Mouse (Mus musculus): ENCODE data around the gene Pln.

Gene Pln

DNA sequence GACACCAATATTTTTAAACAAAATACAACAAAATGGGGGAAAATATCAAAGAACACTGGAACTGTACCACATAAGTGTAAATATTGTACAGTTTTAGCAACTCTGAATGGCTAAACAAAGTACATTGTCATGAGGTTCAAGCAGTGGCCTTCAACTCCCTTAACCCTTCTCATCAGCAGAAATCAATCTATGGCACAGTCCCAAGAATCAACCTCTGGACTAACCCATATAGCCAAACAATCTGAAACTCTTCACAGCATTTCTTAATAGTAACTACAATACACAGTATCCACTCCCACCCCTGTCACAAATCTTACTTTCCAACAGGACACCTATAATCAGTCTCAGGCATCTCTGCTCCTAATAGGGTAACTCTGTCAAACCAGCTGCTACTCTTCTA lies 26.8 kb downstream of the Pln start:
- no peak for DNase-seq (ENCODE audit: low read depth, low spot score)

DNA sequence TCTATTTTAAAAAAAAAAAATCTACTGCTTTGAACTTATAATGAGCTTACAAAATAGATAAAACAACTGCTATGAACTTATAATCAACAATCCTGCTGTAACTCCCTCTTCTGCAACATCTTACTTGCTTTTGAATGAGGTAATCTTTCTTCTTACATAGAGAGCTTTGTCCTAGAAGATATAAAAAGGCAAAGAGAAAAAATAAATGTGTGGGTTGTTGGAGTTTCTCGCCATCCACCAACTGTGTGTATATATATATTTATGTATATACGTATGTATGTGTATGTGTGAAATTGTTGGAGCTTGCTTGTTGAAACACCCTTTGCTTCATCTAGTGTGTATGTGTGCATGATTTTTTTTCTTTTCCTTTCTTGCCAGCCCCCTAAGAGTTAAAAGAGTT lies 29.8 kb downstream of the Pln start:
- no peak for DNase-seq (ENCODE audit: low read depth, low spot score)

DNA sequence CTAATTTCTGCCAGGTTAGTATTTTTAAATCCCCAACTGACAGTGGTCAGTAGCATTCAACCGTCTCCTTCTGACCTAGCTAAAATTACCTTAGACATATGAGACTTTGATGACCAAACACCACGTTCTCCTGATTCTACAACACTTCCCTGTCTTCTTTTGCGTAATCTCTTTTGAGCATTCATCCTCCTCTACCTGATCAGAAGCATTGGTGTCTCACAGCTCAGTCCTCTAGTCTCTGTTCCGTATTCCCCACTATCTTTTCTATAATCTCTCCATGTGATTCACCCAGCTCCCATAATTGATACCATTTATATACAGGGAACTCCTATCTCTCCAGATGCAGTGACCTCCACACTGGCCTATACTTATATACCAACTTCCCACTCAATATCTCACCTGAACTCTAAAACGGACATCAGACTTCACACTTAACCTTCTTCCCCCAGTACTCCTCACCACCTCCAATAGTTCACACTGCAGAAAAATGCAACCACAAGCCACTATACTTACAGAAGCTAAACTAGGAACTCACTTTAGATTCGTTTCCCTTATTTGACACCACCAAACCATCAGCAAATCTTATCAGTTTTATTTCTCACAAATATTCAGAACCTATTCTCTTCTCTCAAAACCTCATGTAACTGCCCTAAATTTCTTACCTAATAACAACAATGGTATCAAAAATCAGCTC lies 36.6 kb downstream of the Pln start:
- DNase-seq (ENCODE audit: low read depth, low spot score), result peak; percentile 68

DNA sequence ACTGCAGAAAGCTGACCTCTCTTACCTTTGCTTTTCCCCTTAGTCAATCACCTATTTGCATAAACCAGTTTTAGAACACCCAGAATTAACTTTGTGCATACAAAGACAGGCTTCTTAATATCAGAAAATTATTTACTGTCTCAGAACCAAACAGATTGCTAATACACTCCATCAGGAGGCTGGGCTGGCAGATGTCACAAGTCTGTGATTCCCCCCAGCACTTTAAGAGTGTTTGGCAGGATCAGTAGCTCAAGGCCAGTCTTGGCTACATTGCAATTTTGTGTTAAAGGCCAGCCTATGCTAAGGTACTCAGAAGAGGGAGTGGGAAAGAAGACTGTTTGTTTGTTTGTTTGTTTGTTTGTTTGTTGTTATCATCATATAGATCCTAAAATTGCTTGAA lies 39.6 kb downstream of the Pln start:
- peak; percentile 64 for DNase-seq (ENCODE audit: low read depth, low spot score)

DNA sequence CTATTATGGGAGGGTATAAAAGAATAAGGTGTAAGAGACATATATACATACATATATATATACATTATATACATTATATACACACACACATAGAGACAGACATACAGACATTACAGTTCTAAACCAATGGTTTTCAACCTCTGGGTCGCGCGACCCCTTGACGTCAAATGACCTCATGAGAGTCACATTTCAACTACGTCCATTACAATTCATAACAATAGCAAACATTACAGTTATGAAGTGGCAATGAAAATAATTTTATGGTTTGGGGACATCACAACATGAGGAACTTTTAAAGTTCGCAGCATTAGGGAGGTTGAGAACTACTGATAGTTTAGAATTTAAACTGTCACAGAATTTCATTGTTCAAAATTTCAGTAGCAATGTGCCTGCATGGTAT lies 40.8 kb downstream of the Pln start:
- DNase-seq (ENCODE audit: low read depth, low spot score), result no peak

DNA sequence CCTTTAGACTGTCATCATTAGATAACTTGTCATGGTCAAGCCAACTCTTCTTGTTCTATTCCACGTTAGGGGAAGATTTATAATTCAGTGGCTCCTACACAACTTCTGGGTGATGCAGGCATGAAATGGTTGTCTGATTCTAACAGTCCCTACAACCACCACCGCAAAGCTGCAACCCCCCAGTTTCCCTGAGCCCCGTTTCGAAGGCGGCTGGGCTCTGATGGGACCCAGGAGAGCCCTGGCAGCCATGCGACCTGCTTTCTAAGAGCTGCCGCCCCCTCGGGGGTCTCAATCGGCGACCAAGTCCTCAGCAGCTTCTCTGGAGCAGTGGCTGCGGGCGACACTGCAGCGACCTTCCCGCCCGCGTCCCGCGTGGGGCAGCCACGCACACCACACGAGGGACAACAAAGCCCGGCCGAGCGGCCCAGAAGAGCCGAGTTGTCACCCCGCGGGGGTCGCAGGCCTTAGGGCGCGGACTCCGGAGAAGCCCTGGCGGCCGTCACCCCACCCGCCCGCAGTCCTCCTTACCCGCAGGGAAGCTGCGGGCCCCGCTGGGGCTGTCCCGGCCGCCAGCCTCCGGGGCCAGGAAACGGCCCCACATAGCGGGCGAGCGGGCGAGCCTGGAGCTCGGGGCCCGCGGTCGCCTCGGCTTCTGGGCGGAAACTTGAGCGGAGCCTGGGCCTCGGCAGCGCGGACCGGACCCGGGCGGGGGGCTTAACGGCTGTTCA lies 41.7 kb downstream of the Pln start:
- DNase-seq (ENCODE audit: low read depth, low spot score), result peak; percentile 74

DNA sequence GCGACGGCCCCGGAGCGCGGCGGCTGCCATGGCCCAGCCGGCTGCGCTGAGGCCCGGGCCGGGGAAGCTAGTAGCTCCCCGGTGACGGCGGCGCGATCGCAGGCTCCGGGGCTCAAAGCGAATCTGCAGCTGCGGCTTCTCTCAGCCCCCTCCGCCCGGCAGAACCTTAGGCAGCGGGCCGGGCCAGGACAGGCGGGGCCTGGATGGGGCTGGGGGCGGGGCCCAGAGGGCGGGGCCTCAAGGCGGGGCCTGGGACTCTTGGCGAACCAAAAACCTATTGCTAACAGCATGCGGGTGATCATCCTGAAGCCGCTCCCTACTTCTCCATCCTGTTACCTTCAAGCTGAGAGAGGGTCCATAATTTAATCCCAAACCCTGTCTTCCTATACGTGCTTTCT lies 42.2 kb downstream of the Pln start, which contains the start of gene Cep85l:
TSS of gene Cep85l (minus strand) at position 239 of the 398 bp plus-strand sequence.
- peak; percentile 91 for DNase-seq (ENCODE audit: low read depth, low spot score)

DNA sequence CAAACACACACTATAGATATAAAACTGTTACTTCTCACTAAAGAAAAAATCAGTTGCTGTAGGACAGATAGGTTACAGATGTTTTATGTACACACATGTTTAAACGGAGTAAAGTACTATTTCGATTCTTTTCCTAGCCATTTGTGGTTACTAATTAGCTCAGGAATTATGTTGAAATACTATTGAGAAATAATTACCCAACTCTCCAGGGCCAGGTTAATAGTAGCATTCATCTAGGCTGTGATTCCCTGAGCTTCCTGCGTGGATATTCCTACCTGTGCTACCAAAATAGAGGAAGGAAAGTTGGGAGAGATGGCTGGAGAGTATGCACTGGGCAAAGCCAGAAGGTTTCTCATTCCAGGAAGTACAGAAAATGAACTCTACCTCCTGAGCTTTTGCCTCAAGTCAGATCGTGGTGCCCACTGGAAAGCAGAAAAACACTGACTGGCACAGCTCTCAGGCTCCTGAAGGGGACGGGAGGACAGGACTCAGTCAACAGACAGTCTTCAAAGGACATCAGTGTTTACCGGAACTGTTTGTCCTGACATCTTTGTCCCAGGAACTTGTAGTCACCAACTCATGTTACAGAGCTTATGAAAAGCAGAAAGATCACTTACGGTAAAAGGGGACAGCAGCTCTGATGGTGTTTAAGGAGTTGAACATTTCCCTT lies 45.4 kb downstream of the Pln start:
- no peak for DNase-seq (ENCODE audit: low read depth, low spot score)

DNA sequence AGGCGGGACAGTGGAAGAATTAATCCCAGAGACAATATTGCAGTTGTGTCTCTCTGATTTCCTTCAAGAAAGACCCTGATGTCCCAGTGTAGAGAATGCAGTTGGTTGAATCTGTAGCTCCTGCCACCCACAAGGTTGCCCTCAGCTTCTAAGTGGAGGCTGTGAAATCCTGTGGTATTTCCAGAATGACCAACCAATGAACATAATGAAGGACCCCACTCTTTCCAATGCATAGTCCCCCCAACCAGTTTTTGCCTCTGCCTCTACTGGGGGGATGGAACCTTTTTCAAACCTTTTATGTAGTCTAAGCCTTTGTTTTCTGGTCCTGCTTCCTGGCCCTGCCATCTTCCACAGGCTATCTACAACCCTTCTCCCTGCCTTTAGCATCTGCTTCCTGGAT lies 47.4 kb downstream of the Pln start:
- no peak for DNase-seq (ENCODE audit: low read depth, low spot score)

DNA sequence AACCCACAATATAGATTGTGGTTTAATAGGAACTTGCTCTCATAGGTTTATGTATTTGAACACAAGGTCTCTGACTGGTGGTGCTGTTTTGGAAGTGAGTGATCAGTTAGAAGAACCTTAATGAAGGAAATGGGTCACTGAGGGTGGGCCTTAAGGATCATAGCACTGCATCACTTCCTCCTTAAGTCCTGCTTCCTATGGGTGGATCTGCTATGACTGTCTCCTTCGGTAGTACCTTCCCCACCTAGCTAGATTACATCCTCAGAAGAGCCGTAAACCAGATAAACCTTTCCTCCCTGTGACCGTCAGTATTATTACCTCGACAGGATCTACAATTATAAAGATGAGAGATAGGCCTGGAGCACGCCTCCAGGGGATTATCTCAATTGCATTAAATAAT lies 48.0 kb downstream of the Pln start:
- no peak for DNase-seq (ENCODE audit: low read depth, low spot score)

DNA sequence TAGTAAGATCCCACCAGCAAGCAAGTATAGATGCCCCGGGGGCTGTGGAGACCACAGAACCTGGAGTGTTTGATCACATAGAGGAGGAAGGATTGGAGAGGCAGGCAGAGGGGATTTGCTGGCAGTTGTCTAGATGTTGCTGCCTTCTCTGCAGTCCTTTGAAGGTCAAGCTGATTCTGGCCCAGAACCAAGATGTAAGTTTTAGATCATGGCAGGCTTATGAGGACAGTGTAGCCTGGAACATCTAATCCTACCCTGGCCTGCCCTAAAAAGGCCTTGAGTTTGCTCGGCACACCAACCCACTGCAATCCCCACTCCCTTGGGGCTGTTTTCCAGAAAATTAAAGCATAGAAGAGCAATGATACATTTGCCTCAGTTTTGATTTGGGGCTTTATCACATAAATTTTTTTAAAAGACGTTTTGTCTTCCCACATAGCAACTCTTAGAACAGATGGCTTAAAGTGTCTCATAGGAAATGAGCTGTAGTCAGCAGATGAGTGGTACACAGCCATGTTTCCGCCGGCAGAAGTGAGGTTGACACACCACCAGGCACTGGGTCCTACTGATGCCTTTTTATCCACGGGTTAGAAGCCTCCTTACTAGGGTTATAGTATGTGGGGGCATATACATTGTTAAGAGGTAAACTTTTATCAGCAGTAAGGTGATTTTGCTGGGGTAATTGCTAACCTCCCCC lies 50.9 kb downstream of the Pln start:
- DNase-seq (ENCODE audit: low read depth, low spot score), result no peak

DNA sequence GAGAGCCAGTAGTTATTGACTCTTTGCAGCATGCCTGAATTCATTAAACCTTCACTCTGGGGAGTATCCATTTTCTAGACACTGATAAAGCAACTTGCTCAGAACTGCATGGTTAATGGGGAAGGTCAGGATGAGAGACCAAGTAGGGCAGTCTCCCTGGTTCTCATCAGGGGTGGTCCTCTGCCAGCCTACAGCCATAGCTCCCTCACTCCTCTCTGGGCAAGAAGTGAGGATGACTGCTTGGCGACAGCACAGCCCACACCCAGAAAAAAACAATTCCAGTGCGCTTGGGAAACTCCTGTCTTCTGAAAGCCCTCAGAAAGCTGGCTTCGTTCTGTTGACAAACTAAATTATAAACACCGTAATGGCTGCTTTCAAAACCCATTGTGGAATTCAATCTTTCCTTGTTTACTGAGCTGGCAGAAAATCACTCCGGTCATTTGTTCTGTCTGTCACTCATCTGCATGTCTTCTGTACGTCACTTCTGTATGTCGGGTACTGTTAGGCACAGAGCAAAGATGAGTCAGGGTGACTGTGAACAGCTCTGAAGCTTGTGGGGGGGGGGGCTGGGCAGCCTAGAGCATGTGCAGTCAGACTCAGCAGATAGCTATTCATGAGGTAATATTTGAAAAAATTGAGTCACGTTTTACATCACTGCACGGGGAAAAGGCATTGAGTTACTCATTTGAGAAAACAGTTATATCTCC lies 57.6 kb downstream of the Pln start:
- no peak for DNase-seq (ENCODE audit: low read depth, low spot score)
